Mouse (Mus musculus): Measurements from ENCODE around the gene Cirbp. TPM values are rescaled to one million over a fixed set of nuclear protein-coding genes. Genes with fewer than 3 reads are reported as not detected.
A peak's percentile ranks its signal among the peaks of the same experiment; 100 is the strongest.

Cirbp gene
- polyA plus RNA-seq, 1 experiment: 200 TPM

DNA sequence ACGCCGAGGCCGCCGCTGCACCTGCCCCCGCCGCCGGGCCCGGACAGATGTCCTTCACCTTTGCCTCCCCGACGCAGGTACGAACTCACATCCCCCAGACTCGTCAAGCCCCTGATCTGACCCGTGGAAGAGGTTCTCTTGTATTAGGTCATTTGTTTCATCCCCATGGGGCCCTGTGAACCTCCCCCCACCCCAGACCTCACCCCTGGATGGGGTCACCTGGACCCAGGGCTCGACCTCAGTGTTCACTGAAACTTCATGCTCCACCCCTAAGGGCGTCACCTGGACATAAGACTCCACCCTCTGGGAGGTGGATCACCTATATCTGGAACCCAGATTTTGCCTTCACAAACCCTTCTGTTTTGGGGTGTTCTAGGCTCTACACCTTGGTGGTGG is 23.3 kb upstream of the Cirbp start:
- H3K4me1 ChIP-seq (ENCODE audit: control insufficient read depth, insufficient read depth, low read length): peaks cover 15% of the 10 kb centered on the region
- TF ChIP-seq CTCF (IDR thresholded peaks at IDR 0.05; ENCODE audit: insufficient read depth, low read length) (no peak), POLR2A (IDR thresholded peaks at IDR 0.05; ENCODE audit: borderline replicate concordance, extremely low read depth, low read depth, low read length) (no peak)
- no peak for DNase-seq
- H3K4me3 ChIP-seq (replicated peaks; ENCODE audit: extremely low read depth, low read depth, low read length): peak overlapping the region; percentile 76
- WGBS: 1% methylated on average over 15 of the region's 15 CpGs

DNA sequence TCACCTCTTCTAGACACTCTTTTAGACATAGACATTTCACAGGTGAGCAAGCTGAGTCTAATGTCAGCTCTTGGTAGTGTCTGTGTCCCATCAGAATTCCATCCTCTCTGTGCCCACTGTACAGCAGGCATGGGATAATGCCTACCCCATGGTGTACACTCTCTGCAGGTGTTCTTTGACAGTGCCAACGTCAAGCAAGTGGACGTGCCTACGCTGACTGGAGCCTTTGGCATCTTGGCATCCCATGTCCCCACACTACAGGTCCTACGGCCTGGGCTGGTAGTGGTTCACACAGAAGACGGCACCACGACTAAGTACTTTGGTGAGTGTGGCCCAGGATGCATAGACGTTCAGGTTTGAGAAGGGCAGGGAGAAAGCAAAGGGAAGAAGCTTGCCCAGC is 22.1 kb upstream of the Cirbp start:
- TF ChIP-seq CTCF (IDR thresholded peaks at IDR 0.05; ENCODE audit: insufficient read depth, low read length): no peak
- no peak for TF ChIP-seq POLR2A (IDR thresholded peaks at IDR 0.05; ENCODE audit: borderline replicate concordance, extremely low read depth, low read depth, low read length)
- no peak overlapping the region for H3K4me3 ChIP-seq (replicated peaks; ENCODE audit: extremely low read depth, low read depth, low read length)
- WGBS: 90% methylated on average over 7 of the region's 7 CpGs
- DNase-seq: no peak
- peaks cover 13% of the 10 kb centered on the region for H3K4me1 ChIP-seq (ENCODE audit: control insufficient read depth, insufficient read depth, low read length)

DNA sequence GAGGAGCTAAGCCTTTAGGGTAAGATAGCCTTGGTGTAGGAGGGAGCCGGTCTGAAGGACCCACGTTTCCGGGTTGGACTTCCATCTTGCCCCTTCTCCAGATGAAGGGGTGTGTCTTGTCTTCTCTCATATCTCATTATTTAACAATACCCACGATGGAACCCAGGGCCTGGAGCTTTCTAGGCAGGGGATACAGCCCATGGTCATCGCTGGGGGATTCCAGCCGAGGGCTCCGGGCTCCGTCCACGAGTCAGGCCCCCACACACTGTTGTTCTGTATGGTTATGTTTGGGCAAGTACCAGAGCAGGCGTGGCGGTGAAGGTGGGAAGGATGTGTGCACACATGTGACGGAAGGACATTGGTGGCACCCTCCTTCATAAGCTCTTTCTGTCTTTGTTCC is 21.6 kb upstream of the Cirbp start:
- Histone ChIP-seq H3K4me3 (replicated peaks; ENCODE audit: extremely low read depth, low read depth, low read length) (no peak overlapping the region), H3K4me1 (ENCODE audit: control insufficient read depth, insufficient read depth, low read length) (peaks cover 13% of the 10 kb centered on the region)
- TF ChIP-seq POLR2A (IDR thresholded peaks at IDR 0.05; ENCODE audit: borderline replicate concordance, extremely low read depth, low read depth, low read length) (no peak), CTCF (IDR thresholded peaks at IDR 0.05; ENCODE audit: insufficient read depth, low read length) (no peak)
- WGBS: 87% methylated on average over 12 of the region's 12 CpGs
- DNase-seq: no peak

DNA sequence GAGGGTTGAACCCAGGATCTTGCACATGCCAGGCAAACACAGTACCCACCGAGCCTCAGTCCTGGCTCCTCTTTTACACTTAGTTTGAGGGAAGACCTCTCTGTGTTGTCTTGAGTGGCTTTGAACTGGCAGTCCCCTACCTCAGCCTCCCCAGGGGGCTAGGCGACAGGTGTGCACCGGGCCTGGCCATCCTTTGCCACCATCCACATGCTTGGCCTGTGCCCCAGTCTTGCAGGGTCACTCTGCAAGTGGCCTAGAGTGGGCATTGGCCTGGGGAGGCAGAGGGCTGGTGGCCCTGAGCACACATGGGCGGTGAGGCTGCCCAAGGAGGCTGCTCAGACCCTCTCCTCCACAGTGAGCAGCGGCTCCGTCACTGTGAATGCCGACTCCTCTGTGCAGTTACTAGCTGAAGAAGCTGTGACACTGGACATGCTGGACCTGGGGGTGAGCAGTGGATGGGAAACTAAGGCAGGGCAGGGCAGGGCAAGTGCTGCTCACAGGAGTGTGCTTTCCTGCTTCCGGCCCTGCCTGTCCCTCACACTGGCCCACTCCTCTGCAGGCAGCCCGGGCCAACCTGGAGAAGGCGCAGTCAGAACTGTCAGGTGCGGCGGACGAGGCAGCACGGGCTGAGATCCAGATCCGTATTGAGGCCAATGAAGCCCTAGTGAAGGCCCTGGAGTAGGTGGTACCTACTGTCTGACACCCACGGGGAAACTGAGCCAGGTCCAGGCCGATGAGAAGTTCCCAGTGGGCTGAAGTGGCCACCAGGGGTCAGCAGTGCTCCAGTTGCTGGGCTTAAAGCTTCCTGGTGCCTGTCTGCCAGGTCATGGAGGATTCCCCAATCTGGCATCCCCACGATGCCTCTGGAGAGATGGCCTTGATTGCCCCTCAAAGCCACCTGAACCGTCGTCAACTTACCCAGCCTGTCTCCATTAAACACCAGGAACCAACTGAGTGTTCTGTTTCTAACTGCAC is 20.6 kb upstream of the Cirbp start:
- 70% methylated on average over 20 of the region's 20 CpGs for WGBS
- peak; percentile 80 for DNase-seq
- Histone ChIP-seq H3K4me3 (replicated peaks; ENCODE audit: extremely low read depth, low read depth, low read length) (no peak overlapping the region), H3K4me1 (ENCODE audit: control insufficient read depth, insufficient read depth, low read length) (peaks cover 13% of the 10 kb centered on the region)
- TF ChIP-seq POLR2A (IDR thresholded peaks at IDR 0.05; ENCODE audit: borderline replicate concordance, extremely low read depth, low read depth, low read length) (peak; percentile 21; the same call in 1 of the 2 replicates), CTCF (IDR thresholded peaks at IDR 0.05; ENCODE audit: insufficient read depth, low read length) (peak; percentile 91)

DNA sequence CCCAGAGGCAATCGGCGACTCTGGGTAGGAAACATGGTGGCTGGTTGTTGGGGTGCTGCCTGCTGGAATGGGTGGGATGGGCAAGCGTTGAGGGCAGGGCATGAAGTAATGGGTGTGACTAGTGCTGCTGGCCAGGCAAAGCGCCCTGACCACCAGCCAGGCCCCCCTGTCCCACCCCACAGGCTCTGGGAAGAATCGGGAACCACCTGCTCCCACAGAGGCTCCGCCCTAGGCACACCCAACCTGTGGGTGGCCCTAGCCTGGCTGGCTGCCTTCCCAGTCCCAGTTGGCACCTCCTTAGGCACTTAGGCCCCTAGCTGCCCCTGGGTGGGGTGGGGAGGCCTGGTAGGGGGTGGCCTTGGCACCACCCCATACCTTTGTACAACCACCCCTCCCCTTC is 19.9 kb upstream of the Cirbp start:
- TF ChIP-seq CTCF (IDR thresholded peaks at IDR 0.05; ENCODE audit: insufficient read depth, low read length) (no peak), POLR2A (IDR thresholded peaks at IDR 0.05; ENCODE audit: borderline replicate concordance, extremely low read depth, low read depth, low read length) (no peak)
- H3K4me3 ChIP-seq (replicated peaks; ENCODE audit: extremely low read depth, low read depth, low read length): no peak overlapping the region
- peak; percentile 66 for DNase-seq
- peaks cover 13% of the 10 kb centered on the region for H3K4me1 ChIP-seq (ENCODE audit: control insufficient read depth, insufficient read depth, low read length)
- 58% methylated on average over 6 of the region's 6 CpGs for WGBS

DNA sequence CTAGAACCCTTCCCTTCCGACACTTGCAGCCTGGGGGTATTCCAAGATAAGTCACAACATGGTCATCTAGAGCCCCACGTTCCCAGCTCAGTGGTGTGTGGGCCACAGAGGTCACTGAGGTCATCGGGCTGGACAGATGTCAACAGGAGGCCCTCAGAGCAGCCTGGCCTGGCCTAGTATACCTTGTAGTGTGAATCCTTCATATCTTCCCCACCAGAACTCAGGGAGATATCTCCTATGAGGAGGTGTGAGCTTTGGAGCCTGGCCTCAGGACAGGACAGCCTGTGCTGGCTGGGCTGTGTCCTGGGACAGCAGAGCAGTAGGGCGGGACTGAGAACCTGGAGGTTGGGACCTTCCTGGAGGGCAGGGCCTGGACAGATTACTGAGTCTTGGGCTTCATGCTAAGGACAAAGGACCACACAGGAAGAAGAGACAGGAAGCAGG is 19.2 kb upstream of the Cirbp start:
- 52% methylated on average over 4 of the region's 4 CpGs for WGBS
- no peak for TF ChIP-seq CTCF (IDR thresholded peaks at IDR 0.05; ENCODE audit: insufficient read depth, low read length)
- no peak for TF ChIP-seq POLR2A (IDR thresholded peaks at IDR 0.05; ENCODE audit: borderline replicate concordance, extremely low read depth, low read depth, low read length)
- H3K4me3 ChIP-seq (replicated peaks; ENCODE audit: extremely low read depth, low read depth, low read length): no peak overlapping the region
- H3K4me1 ChIP-seq (ENCODE audit: control insufficient read depth, insufficient read depth, low read length): peaks cover 13% of the 10 kb centered on the region
- no peak for DNase-seq

DNA sequence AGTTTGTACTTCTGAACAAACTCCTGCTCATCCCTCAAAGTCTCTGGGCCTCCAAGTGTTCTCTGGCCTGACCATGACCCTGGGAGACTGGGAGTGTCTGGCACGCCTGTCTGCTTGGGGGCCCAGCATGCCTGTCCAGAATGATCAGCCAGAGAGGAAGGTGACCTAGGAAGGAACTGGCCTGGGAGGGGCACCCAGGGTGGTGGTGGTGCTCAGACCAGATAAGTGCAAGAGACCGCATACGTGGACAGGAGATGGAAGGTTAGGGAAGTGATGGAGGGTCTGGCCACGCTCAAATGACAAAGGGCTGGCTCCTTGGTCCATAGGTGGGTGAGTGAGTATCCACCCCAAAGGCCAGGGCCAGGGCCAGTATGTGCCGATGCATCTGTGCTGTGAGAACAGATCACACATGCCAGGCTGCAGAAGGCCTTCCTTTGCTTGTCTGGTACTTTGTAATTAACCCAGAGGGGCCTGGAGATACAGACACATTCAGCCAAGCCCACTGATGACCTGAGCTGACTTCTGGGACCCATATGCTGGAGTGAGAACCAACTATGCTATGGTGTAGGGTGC is 18.6 kb upstream of the Cirbp start:
- peak overlapping the region; percentile 15 for H3K4me3 ChIP-seq (replicated peaks; ENCODE audit: extremely low read depth, low read depth, low read length)
- TF ChIP-seq POLR2A (IDR thresholded peaks at IDR 0.05; ENCODE audit: borderline replicate concordance, extremely low read depth, low read depth, low read length): 0 out of 2 replicates have a peak, but pooled peaks have one; percentile 3
- TF ChIP-seq CTCF (IDR thresholded peaks at IDR 0.05; ENCODE audit: insufficient read depth, low read length): no peak
- 50% methylated on average over 5 of the region's 5 CpGs for WGBS
- no peak for DNase-seq
- peaks cover 15% of the 10 kb centered on the region for H3K4me1 ChIP-seq (ENCODE audit: control insufficient read depth, insufficient read depth, low read length)

DNA sequence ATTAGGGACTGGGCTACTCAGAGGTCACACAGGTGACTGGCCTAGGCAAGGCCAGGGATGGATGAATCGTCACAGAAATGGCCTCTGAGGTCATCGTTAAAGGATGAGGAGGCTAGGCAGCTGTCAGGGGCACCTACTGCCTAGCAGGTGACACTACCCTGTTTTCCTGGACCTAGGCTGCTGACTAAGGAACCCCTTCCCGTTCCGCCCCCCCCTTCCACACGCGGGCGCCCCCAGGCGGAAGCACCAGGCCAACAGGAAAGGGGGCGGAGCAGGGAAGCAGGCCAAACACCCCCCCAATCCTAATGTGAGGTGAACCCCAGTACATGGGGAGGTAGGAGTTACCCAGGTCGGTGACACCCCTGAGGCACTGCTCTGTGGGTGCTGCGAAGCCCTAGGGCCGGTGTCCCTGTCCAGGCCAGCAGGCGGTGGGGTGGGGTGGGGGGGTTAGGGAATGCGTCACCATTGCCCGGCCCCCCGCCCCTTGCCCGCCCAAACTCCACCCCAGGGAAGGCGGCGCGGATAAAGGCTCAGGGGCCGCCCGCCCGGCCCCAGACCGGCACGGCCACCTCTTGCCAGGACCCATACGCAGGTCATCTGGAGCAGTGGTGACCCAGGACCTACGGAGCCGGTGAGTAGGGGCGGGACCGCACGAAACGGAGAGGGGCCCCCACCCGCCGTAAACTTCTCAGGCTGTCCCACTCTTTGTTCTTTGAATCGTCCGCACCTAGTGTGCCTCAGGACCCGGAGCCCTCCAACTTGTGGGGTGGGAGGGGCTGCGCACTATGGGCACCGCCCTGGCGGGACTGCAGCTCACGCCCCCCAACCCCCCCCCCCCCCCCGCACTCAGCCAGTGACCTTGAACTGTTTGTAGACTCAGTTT is 17.8 kb upstream of the Cirbp start, which contains the start of gene Midn:
Midn (plus strand) TSS at position 554 of the 883 bp plus-strand sequence.
- DNase-seq: peak; percentile 88
- H3K4me1 ChIP-seq (ENCODE audit: control insufficient read depth, insufficient read depth, low read length): peaks cover 20% of the 10 kb centered on the region
- 0 out of 2 replicates have a peak, but pooled peaks have one; percentile 1 for TF ChIP-seq CTCF (IDR thresholded peaks at IDR 0.05; ENCODE audit: insufficient read depth, low read length)
- TF ChIP-seq POLR2A (IDR thresholded peaks at IDR 0.05; ENCODE audit: borderline replicate concordance, extremely low read depth, low read depth, low read length): peak; percentile 99
- WGBS: under 1% methylated on average over 41 of the region's 42 CpGs
- peak within 1 kb of the TSS; percentile 90 for H3K4me3 ChIP-seq (replicated peaks; ENCODE audit: extremely low read depth, low read depth, low read length)
